Mouse (Mus musculus) gastrocnemius, adult 8-10 months (tissue): ENCODE measurements around the gene Cchcr1. TPM values are rescaled to one million over a fixed set of nuclear protein-coding genes. Genes with fewer than 3 reads are reported as not detected.

Experiments used
- DNase-seq, 2 experiments: peaks; one replicate each; pipeline ENCODE4 v3.0.0; 2022; ENCODE audit warnings: low spot score in 2 of 2
- total RNA-seq, 4 experiments: library from RNA; stranded (reverse); gene quantifications; 2 replicates each; pipeline ENCODE4 v1.2.4; 2022

Cchcr1 gene
- total RNA-seq, 4 experiments from 2014 or later = 0.82 to 1.3 (median 1.1) TPM

GRCm38 (mm10) chr17:35514756-35515155, 2.1 kb upstream of the Cchcr1 start:
- DNase-seq = no peak

- DNase-seq = no peak
Observed at GRCm38 (mm10) chr17:35515911-35516640, 824 bp upstream of the Cchcr1 start.

GRCm38 (mm10) chr17:35517526-35517925, 626 bp downstream of the Cchcr1 start:
- no peak for DNase-seq

- DNase-seq = no peak
Observed at GRCm38 (mm10) chr17:35524354-35524753, 7.5 kb downstream of the Cchcr1 start.

- no peak for DNase-seq
Observed at GRCm38 (mm10) chr17:35526644-35527043, 9.7 kb downstream of the Cchcr1 start.

- DNase-seq = no peak
Observed at GRCm38 (mm10) chr17:35532360-35532759, 15.5 kb downstream of the Cchcr1 start.

GRCm38 (mm10) chr17:35532901-35533300, 16.0 kb downstream of the Cchcr1 start, which contains the start of gene Psors1c2:
Psors1c2 (plus strand) TSS chr17:35533201.
- no peak for DNase-seq

- DNase-seq = peak in 1 of 2 experiments; percentile 27
Observed at GRCm38 (mm10) chr17:35534343-35534742, 17.4 kb downstream of the Cchcr1 start.

GRCm38 (mm10) chr17:35537421-35537820, 20.5 kb downstream of the Cchcr1 start:
- DNase-seq = no peak

GRCm38 (mm10) chr17:35538476-35538875, 21.6 kb downstream of the Cchcr1 start:
- no peak for DNase-seq

GRCm38 (mm10) chr17:35539540-35539939, 22.6 kb downstream of the Cchcr1 start:
- DNase-seq = no peak

- no peak for DNase-seq
Observed at GRCm38 (mm10) chr17:35542761-35543411, 26.0 kb downstream of the Cchcr1 start.

GRCm38 (mm10) chr17:35543412-35543861, 26.5 kb downstream of the Cchcr1 start:
- no peak for DNase-seq

- no peak for DNase-seq
Observed at GRCm38 (mm10) chr17:35544001-35544400, 27.1 kb downstream of the Cchcr1 start.

- no peak for DNase-seq
Observed at GRCm38 (mm10) chr17:35544680-35545079, 27.8 kb downstream of the Cchcr1 start.

GRCm38 (mm10) chr17:35547465-35547864, 30.6 kb downstream of the Cchcr1 start:
- DNase-seq = no peak

- no peak for DNase-seq
Observed at GRCm38 (mm10) chr17:35548636-35549035, 31.7 kb downstream of the Cchcr1 start.

GRCm38 (mm10) chr17:35549437-35550142, 32.7 kb downstream of the Cchcr1 start:
- peak; percentile 40 to 55 for DNase-seq

GRCm38 (mm10) chr17:35550143-35550494, 33.2 kb downstream of the Cchcr1 start:
- no peak for DNase-seq

- no peak for DNase-seq
Observed at GRCm38 (mm10) chr17:35550871-35551270, 34.0 kb downstream of the Cchcr1 start.

GRCm38 (mm10) chr17:35551881-35552414, 35.0 kb downstream of the Cchcr1 start, which contains the start of gene Cdsn:
Cdsn (plus strand) TSS chr17:35552128.
- DNase-seq = no peak

GRCm38 (mm10) chr17:35554321-35554720, 37.4 kb downstream of the Cchcr1 start:
- DNase-seq = no peak
